Mouse (Mus musculus) brain, adult 2 months (tissue): ENCODE results near the gene Klk5.
A peak's percentile ranks its signal among the peaks of the same experiment; 100 is the strongest.

Experiments used
- DNase-seq: peaks from one replicate; pipeline ENCODE4 v3.0.0; 2011; ENCODE audit warnings: low read depth, low spot score

The Klk5 gene

DNA sequence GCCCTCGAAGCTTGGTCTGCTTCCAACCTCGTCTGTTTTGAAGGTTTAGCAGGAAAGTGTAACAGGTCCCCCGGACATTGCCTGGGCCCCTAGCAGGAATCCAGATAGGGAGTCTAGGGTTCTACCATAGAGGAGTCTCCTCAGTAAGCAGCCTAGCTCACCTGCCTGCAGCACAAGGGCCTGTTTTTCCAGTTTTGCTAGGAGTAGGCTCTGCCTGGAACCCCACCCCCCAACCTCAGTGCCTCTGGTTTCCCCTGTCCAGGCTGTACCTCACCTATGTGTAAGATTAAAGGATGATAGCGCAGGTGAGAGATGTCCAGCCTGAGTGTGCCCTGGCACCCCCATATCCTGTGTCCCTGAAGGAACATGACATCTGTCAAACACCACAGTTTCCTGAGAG, 34.7 kb downstream of the Klk5 start:
- no peak for DNase-seq

DNA sequence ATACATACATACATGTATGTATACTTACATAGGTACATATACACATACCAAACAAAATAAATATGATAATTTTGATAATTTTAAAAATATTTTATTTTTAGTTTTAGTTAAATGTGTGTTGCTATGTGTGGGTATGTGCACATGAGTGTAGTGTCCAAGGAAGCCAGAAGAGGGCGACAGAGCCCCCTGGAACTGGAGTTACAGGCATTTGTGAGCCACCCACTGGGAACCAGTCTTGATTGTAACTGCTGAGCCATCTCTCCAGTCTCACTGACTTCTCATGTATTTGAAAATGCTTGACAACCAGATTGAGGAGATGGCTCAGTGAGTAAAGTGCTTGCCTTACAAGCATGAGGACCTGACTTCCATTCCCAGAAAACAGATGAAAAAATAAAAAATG, 36.5 kb downstream of the Klk5 start:
- no peak for DNase-seq

DNA sequence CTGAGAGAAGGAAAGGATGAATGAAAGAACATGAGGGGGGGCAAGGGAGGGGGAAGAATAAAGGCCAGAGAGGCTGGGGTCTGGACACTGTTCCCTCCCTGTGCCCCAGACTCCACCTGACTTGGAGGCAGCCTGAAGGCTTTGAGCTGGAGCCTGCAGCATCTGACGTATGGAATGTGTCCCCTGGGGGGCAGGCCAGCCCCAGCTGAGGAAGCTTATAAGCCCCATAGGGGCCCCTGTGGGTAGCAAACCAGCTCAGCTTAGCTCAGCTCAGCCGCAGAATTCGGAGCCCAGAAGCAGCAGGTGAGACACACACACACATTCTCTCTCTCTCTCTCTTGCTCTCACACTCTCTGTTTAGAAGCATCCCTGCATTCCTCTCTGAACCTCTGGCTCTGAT, 39.1 kb downstream of the Klk5 start, which contains the start of gene Klk4:
Gene Klk4, plus strand, starts transcription at position 249 of the 400 bp plus-strand sequence.
- no peak for DNase-seq

DNA sequence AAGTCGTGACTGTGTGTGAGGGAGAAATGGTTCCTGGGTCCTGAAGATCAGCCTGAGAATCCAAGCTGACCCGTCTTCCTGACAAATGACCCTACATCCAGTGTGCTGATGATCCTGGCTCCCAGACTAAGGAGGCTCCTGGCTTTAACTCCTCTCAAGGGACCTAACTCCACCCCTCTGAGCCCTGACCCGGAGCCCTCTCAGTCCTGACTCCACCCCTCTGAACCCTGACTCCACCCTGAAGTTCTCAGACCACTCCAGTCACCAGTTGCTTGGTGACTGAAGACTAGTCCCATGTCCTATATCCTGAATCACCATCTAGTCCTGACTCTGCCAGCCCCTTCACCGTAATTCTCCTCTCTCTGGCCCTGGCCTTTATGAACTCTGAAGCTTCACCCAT, 40.6 kb downstream of the Klk5 start:
- no peak for DNase-seq

DNA sequence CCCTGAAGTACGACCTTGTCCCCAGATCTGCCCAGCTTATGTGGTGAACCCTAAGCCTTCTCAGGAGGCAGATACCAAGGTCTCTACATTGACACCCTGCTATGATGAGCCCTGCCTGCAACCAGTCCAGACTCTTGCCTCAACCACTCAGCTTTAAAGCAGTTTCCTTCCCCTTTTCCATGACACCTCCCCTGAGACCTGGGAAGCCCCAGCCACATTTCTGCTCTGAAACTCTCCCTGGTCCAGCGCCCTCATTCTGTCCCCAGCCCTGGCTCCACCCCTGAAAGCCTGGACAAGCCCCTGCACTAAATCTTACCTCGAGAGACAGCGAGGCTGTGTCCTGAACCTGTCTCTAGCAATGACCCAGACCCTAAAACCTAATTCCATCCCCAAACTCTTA, 41.0 kb downstream of the Klk5 start:
- DNase-seq, result no peak

DNA sequence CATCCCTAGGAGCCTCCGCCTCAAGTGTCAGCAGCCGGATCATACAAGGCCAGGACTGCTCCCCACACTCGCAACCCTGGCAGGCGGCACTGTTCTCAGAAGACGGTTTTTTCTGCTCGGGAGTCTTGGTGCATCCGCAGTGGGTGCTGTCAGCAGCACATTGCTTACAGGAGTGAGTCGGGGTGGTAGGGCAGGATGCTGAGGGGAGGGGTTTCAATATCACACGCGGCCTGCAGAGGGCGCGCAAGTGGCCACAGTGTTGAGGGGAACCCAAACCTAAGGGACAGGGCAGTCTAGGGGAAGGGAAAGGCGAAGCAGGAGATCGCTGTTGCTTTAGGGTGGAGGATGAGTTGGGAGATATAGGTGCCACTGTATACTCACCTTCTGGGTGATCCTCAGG, 41.8 kb downstream of the Klk5 start:
- DNase-seq, result peak; percentile 36

DNA sequence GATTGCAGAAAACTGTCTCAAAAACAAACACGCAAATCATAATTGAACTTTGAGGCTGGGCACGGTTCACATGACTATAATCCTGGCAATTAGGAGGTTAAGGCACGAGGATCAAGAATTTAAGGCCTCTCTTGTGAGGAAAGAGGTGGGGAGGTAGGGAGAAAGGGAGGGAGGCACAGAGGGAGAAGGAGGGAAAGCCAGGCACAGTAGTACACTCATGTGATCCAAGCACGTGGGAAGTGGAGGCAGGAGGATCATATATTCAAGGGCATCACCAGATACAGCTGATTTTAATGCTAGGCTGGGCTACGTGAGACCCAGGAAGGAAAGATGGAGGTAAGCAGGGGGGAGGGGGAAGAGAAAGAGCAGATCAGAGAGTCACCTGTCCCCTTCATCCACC, 49.6 kb downstream of the Klk5 start:
- no peak for DNase-seq

DNA sequence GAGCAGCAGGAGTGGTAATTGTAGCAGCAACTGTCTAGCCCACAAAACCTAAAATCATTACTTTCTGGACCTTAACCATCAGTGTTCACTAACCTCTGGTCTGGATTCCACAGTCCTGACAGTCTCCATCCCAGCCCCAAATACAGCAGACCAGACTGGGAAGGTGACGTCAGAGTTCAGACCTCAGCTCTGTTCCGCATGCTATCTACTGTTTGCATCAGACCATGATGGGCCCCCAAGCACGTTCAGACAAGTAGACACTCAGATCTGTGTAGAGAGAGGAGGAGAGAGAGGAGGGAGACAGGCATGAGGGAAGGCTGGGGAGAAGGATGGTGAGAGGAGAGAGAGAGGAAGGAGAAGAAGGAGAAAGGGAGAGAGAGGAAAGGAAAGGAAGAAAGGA, 50.0 kb downstream of the Klk5 start:
- DNase-seq, result no peak

DNA sequence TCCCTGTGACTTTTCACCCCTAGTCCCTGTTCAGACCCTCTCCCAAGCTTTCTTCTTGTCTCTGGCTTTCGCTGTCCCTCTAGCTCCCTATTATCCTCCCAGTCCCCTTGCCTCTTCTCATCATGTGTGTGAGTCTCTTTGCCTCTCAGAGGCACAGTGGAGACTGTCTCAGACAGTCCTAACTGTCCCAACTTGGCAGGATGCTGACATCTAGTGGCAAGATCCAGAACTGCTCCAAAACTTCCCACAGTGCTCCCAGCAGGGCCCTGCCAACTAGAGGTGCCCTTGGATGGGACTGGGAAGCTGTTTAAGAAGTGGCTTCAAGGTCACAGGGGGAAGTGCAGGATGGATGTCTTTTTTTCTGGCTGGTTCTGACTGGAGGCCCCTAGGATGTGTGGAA, 53.1 kb downstream of the Klk5 start:
- DNase-seq, result peak; percentile 91
